Mouse (Mus musculus) forebrain, embryonic 10.5 days (tissue): ENCODE measurements around the gene 1700001K19Rik. TPM values are rescaled to one million over a fixed set of nuclear protein-coding genes. Genes with fewer than 3 reads are reported as not detected.
A peak's percentile ranks its signal among the peaks of the same experiment; 100 is the strongest.
"Not testable (repeated sequence)": the region's sequence is repeated elsewhere in the genome, so short reads cannot be mapped to it uniquely, and the experiment has no call there.

ENCODE experiments used
- DNase-seq: peaks from one replicate; pipeline ENCODE4 v3.0.0-alpha.2; 2017; ENCODE audit warnings: low spot score; ENCODE audit errors: extremely low spot score
- H3K27ac ChIP-seq: fragments of 300-500 bp; sonication (generic); 2 replicates; pipeline ENCODE4 v1.5.1; 2016; ENCODE audit warnings: mild to moderate bottlenecking
- H3K27me3 ChIP-seq: fragments of 300-500 bp; sonication (generic); 2 replicates; pipeline ENCODE4 v1.6.1; 2016; ENCODE audit warnings: mild to moderate bottlenecking; ENCODE audit not compliant: poor library complexity, severe bottlenecking
- H3K36me3 ChIP-seq: fragments of 300-500 bp; sonication (generic); replicated peaks from 2 replicates; pipeline ENCODE4 v1.6.1; 2016; ENCODE audit warnings: mild to moderate bottlenecking, moderate library complexity
- H3K4me1 ChIP-seq: fragments of 300-500 bp; sonication (generic); 2 replicates; pipeline ENCODE4 v1.6.1; 2016
- H3K4me3 ChIP-seq: fragments of 300-500 bp; sonication (generic); 2 replicates; pipeline ENCODE4 v1.5.1; 2016; ENCODE audit warnings: mild to moderate bottlenecking, moderate library complexity
- H3K9me3 ChIP-seq: fragments of 300-500 bp; sonication (generic); 2 replicates; pipeline ENCODE4 v1.6.1; 2016; ENCODE audit warnings: mild to moderate bottlenecking, moderate library complexity
- WGBS: fragments of 180-500 bp; shearing (Covaris S2); methylation state at CpG from one replicate; pipeline ENCODE4 v1.1.7; 2016; 5-methylcytosine and 5-hydroxymethylcytosine counted together
- polyA plus RNA-seq: library from polyadenylated mRNA; unstranded; fragments of >200 nt; fragmentation: Nextera tagmentation; extraction: Ambion mirVana; gene quantifications from 2 replicates; pipeline ENCODE4 v1.2.1, GENCODE M21; 2016

Gene 1700001K19Rik
- polyA plus RNA-seq, result not detected in 2 replicates

DNA sequence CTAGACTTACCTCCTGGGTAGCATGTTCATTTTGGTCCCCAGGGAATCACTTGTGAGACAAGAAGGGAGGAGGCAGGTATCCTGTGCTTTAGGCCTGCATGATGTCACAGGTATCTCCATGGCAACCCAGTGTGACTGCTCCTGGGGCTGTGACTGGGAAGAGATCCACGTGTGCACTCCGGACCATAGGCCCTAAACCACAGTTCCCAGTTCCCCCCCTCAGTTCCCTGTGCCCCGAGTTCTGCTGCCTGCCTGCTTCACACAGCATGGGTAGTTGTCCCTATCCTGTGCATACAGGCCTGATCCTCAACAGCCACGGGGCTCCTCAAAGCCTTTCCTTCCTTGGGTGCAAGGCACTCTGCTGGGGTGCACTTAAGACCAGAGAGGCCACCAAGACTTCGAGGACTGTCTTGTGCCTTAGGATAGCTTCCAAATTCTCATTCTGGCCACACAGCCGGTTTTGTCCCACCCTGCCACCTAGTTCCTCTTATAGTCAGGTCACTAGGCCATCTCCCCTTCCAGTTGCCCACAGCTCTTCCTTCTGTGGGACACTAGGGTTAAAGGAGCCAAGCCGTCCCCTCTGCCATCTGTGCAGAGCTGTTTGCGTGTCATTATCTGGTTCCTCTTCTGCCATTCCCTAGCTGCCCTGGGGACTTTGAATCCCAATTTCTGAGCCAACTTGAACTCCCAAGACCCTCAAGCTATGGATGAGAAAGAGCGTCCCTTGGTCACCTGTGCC lies at the start of gene 1700001K19Rik:
Gene 1700001K19Rik (minus strand): TSS at position 59 of the 739 bp plus-strand sequence.
- Histone ChIP-seq H3K36me3 (peaks cover 28% of the 10 kb centered on the region), H3K4me3 (no peak within 1 kb of the TSS), H3K9me3 (no peaks in the 10 kb centered on the region), H3K27ac (no peak within 1 kb of the TSS), H3K27me3 (no peaks in the 10 kb centered on the region), H3K4me1 (no peaks in the 10 kb centered on the region)
- DNase-seq, result no peak
- 80% methylated on average over 9 of the region's 9 CpGs for WGBS

DNA sequence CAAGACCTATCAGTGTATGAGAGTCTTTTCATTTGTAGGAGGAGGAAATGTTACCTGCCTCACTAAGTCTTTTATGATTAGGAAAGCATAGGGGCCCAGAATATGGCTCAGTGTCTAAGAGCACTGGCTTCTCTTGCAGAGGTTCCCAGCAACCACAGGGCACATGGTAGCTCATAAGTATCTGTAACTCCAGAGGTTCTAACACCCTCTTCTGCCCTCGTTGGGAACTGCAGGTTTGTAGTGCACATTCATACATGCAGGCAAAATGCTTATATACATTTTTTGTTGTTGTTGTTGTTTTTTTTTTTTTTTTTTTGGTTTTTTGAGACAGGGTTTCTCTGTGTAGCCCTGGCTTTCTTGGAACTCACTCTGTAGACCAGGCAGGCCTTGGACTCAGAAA lies 44.0 kb upstream of the 1700001K19Rik start:
- no peaks in the 10 kb centered on the region for H3K27me3 ChIP-seq
- WGBS, result 69% methylated on average over 1 of the region's 1 CpGs
- no peak overlapping the region for H3K27ac ChIP-seq
- DNase-seq, result no peak
- H3K4me3 ChIP-seq, result no peak overlapping the region
- no peaks in the 10 kb centered on the region for H3K36me3 ChIP-seq
- H3K9me3 ChIP-seq, result no peaks in the 10 kb centered on the region
- no peaks in the 10 kb centered on the region; the same call in 1 of the 2 replicates for H3K4me1 ChIP-seq

DNA sequence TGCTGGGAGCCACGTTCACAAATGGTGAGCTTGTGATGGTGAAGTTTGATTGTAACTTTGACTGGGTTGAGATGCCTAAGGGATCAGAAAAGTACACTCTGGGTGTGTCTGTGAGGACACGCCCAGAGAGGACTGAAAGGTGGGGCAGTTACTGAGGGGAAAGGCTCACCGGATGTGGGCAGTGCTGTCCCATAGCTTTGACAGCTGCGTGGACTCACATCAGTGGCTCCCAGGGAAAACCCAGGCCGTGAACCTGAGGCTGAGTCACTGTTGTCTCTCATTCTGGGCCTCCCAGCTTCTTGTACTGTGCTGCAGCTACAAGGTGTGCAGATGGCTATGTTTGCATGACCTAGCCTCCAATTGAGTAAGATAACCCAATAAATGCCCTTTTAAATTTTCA lies 43.1 kb upstream of the 1700001K19Rik start:
- Histone ChIP-seq H3K9me3 (no peaks in the 10 kb centered on the region), H3K4me1 (no peaks in the 10 kb centered on the region; the same call in 1 of the 2 replicates), H3K27ac (no peak overlapping the region), H3K4me3 (no peak overlapping the region), H3K27me3 (0 out of 2 replicates have a peak, but pooled peaks cover under 1% of the 10 kb centered on the region), H3K36me3 (no peaks in the 10 kb centered on the region)
- DNase-seq, result no peak
- 91% methylated on average over 5 of the region's 5 CpGs for WGBS

DNA sequence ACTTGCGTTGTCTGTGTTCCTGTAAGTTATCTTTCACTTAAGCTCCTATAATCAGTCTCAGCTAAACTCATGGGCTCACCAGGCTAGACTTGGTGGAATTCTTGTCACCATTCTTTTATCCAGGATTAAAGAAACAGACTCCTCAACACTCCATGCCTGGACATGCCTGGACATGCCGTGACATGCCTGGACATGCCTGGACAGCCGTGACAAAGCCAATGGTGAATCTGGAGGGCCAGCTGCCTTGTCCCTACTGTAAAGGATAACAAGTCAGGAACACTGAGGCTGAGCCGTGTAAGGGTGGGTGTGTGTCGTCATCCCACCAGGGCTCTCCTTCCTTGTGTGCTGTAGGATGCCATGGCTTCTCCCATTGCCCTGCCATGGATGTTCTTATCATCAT lies 42.6 kb upstream of the 1700001K19Rik start:
- H3K9me3 ChIP-seq, result no peaks in the 10 kb centered on the region
- H3K27me3 ChIP-seq, result peaks cover 4% of the 10 kb centered on the region; the same call in 1 of the 2 replicates
- DNase-seq, result no peak
- no peaks in the 10 kb centered on the region for H3K36me3 ChIP-seq
- H3K4me1 ChIP-seq, result no peaks in the 10 kb centered on the region; the same call in 1 of the 2 replicates
- 94% methylated on average over 5 of the region's 5 CpGs for WGBS
- H3K27ac ChIP-seq, result no peak overlapping the region
- H3K4me3 ChIP-seq, result no peak overlapping the region

DNA sequence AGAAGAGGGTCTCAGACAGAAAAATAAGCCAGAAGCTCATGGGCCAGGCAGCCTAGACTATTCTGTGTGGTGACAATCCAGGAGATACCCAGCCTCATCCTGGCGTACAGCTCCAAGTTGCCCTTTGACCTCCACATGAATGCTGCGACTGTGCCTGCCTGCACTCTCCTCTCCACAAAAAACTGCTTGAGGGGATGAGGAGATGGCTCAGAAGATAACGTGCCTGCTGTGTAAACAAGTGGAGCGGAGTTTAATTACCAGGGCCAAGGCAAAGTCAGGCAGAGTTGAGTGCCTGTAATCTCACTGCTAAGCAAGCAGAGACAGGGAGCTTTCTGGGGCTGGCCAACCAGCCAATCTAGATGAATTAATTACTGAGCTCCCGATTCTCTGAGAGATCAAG lies 33.6 kb upstream of the 1700001K19Rik start:
- peaks cover 5% of the 10 kb centered on the region; the same call in 1 of the 2 replicates for H3K9me3 ChIP-seq
- peaks cover 15% of the 10 kb centered on the region for H3K27me3 ChIP-seq
- H3K4me1 ChIP-seq, result no peaks in the 10 kb centered on the region; the same call in 1 of the 2 replicates
- H3K27ac ChIP-seq, result no peak overlapping the region
- no peaks in the 10 kb centered on the region for H3K36me3 ChIP-seq
- no peak for DNase-seq
- 45% methylated on average over 5 of the region's 5 CpGs for WGBS
- no peak overlapping the region for H3K4me3 ChIP-seq

DNA sequence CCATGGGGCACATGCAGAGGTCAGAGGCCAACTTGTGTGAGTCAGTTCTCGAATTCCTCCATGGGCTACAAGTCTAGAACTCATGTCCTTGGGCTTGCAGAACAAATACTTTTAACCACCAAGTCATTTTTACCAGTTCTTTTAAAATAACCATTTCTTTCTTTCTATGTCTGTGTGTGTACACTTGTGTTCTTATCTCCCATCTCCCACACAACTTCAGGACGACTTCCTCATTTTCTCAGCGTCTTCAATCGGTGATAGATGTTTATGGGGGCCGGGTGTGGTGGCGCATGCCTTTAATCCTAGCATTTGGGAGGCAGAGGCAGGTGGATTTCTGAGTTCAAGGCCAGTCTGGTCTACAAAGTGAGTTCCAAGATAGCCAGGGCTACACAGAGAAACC lies 31.8 kb upstream of the 1700001K19Rik start:
- 94% methylated on average over 6 of the region's 6 CpGs for WGBS
- Histone ChIP-seq H3K4me1 (no peaks in the 10 kb centered on the region; the same call in 1 of the 2 replicates), H3K27me3 (peaks cover 2% of the 10 kb centered on the region), H3K9me3 (peaks cover 5% of the 10 kb centered on the region; the same call in 1 of the 2 replicates), H3K27ac (no peak overlapping the region), H3K4me3 (no peak overlapping the region), H3K36me3 (no peaks in the 10 kb centered on the region)
- no peak for DNase-seq

DNA sequence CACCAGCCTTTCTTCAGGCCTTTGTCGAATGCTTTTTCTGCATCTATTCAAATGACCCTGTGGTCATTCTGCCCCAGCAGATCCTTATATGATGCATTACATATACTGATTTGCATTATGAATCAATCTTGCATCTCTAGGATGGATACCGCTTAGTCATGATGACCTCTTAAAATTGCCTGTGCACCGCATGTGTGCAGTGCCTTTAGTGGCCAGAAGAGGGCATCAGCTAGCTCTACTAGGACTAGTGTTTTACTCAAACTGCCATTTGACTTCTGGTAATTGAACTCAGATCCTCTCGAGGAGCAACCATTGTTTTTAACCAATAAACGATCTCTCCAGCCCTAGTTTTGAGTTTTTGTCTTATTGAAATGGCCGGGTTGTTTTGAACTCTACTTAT lies 31.4 kb upstream of the 1700001K19Rik start:
- no peaks in the 10 kb centered on the region for H3K27me3 ChIP-seq
- no peak overlapping the region for H3K4me3 ChIP-seq
- no peak for DNase-seq
- WGBS, result 97% methylated on average over 6 of the region's 6 CpGs
- H3K9me3 ChIP-seq, result peaks cover 5% of the 10 kb centered on the region; the same call in 1 of the 2 replicates
- H3K4me1 ChIP-seq, result no peaks in the 10 kb centered on the region; the same call in 1 of the 2 replicates
- no peaks in the 10 kb centered on the region for H3K36me3 ChIP-seq
- H3K27ac ChIP-seq, result no peak overlapping the region

DNA sequence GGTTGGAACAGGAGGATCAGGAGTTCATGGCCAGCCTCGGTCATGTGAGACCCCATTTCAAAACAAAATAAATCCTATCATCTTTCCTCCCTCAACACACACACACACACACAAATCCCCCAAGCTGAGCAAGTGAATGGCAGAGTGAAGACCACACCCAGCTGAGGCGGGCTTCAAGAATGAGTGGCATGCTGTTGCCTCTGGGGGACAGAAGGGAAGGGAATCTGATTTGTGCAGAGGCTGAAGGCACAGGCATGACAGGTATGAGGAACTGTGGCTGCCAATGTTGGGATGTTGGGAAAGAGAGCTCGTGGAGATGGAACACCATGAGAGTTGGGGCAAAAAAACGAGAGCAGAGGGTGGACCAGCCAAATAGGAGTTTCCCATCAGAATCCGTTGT lies 28.9 kb upstream of the 1700001K19Rik start:
- Histone ChIP-seq H3K36me3 (no peaks in the 10 kb centered on the region), H3K9me3 (peaks cover 5% of the 10 kb centered on the region; the same call in 1 of the 2 replicates), H3K27ac (no peak overlapping the region), H3K27me3 (no peaks in the 10 kb centered on the region), H3K4me1 (peaks cover 14% of the 10 kb centered on the region), H3K4me3 (no peak overlapping the region)
- DNase-seq, result no peak
- WGBS, result 73% methylated on average over 5 of the region's 5 CpGs

DNA sequence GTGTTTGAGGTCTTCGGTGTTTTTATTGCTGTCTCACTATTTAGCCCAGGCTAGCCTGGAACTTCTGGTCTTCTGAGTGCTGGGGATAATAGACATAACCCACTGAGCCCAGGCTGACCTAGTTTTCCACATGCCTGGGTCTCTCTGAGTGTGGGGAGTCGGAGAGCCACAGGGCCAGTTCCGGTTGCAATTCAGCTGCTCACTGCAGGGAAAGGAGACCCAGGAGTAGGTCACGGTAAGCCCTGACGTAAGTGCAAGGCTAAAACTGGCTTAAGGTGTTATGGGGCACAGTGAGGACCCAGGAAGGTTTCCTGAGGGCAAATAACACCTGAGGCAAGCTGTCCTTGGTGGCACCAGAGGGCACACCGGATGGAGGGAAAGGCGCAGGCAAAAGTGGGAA lies 25.0 kb upstream of the 1700001K19Rik start:
- Histone ChIP-seq H3K4me1 (peaks cover 24% of the 10 kb centered on the region), H3K27ac (no peak overlapping the region; the same call in 1 of the 2 replicates), H3K9me3 (no peaks in the 10 kb centered on the region), H3K4me3 (peak overlapping the region; percentile 49; the same call in 1 of the 2 replicates), H3K36me3 (no peaks in the 10 kb centered on the region), H3K27me3 (0 out of 2 replicates have a peak, but pooled peaks cover 13% of the 10 kb centered on the region)
- WGBS, result 89% methylated on average over 7 of the region's 7 CpGs
- DNase-seq, result no peak

DNA sequence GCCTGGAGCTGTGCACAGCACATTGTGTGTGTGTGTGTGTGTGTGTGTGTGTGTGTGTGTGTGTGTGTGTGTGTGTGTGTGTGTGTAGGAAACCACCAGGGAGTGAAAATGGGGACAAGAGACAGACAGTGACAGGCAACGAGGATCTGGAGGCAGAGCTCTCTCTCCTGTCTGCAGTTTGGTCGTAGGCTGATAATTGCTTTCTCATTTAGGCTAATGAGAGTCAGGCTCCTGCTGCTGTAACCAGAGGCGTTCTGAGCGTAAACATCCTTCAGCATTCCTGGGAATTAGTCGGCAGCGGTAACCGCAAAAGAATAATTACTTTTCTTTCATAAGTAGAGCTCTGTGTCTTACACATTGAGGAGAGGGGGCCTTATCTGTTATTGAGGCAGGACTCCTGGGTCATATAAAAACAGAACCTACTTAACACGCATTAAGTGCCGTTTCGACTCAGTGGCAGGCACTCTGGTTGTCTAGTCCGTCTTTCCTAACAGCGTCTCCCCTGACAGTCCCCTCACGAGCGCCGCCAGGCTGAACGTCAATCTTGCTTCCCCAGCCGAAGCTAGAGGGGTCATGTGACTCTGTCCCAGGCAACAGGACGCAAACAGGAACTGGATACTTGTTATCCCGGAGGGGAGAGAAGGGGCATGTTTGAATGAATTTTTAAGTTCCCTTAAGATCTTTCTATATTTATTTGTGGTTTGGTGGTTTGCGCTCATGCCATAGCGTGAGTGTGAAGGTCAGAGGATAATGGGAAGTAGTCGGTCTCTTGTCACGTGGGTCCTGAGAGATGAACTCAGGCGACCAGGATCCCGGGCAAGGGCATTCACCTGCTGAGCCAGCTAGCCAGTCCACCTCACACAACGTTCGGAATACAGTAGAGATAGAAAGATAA lies 24.2 kb upstream of the 1700001K19Rik start:
- Histone ChIP-seq H3K4me3 (peak overlapping the region; percentile 49), H3K27ac (peak overlapping the region; percentile 61)
- whole genome bisulfite sequencing, result under 1% methylated on average over 27 of the region's 27 CpGs

DNA sequence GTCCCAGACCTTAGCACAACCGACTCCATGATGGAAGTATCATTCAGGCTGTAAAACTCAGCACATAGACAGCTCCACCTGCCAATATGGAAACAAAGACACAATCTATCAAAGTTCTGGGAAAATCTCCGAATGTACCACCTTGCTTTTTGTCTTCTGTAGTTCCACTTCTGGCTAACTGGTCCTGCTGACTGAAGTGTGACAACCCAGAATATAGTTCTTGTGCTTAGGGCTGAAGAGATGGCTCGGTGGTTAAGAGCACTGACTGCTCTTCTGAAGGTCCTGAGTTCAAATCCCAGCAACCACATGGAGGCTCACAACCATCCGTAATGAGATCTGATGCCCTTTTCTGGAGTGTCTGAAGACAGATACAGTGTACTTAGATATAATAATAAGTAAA lies 23.0 kb upstream of the 1700001K19Rik start:
- DNase-seq, H3K27ac ChIP-seq, H3K9me3 ChIP-seq, H3K4me3 ChIP-seq, H3K36me3 ChIP-seq: not testable (repeated sequence)
- Histone ChIP-seq H3K4me1 (peaks cover 40% of the 10 kb centered on the region), H3K27me3 (0 out of 2 replicates have a peak, but pooled peaks cover 13% of the 10 kb centered on the region)
- WGBS, result 86% methylated on average over 4 of the region's 4 CpGs

More for the DNA sequence above, 24.2 kb upstream of the 1700001K19Rik start:
- Histone ChIP-seq H3K36me3 (no peaks in the 10 kb centered on the region), H3K4me1 (peaks cover 29% of the 10 kb centered on the region), H3K27me3 (0 out of 2 replicates have a peak, but pooled peaks cover 13% of the 10 kb centered on the region), H3K9me3 (no peaks in the 10 kb centered on the region)
- DNase-seq, result peak; percentile 74

DNA sequence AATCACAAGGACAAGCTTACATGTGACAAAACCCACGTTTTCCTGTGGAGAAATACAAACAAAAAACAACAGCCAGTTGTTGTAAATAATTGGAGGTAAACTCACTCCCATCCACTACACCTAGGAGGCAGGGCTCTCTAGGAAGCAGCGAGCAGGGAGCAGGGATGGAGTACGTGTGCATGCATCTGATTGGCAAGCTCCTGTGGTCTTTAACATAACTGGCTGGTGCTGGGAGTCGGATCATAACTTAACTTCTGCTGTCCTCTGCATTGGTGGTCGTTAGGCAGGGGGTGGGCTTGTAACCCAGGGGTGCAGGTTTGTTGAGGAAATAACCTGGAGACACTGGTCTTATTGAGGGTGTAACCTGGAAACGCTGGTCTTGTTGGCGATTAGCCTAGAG lies 21.3 kb upstream of the 1700001K19Rik start:
- no peak for DNase-seq
- Histone ChIP-seq H3K4me3 (no peak overlapping the region), H3K4me1 (peaks cover 46% of the 10 kb centered on the region), H3K36me3 (no peaks in the 10 kb centered on the region), H3K27me3 (0 out of 2 replicates have a peak, but pooled peaks cover 13% of the 10 kb centered on the region), H3K27ac (no peak overlapping the region), H3K9me3 (no peaks in the 10 kb centered on the region)
- WGBS, result 73% methylated on average over 7 of the region's 7 CpGs
